Mouse (Mus musculus): ENCODE measurements around the gene Tmem212. TPM values are rescaled to one million over a fixed set of nuclear protein-coding genes. Genes with fewer than 3 reads are reported as not detected.

The Tmem212 gene
- polyA plus RNA-seq, 1 experiment from 2014 or later, result 0.28 TPM

DNA sequence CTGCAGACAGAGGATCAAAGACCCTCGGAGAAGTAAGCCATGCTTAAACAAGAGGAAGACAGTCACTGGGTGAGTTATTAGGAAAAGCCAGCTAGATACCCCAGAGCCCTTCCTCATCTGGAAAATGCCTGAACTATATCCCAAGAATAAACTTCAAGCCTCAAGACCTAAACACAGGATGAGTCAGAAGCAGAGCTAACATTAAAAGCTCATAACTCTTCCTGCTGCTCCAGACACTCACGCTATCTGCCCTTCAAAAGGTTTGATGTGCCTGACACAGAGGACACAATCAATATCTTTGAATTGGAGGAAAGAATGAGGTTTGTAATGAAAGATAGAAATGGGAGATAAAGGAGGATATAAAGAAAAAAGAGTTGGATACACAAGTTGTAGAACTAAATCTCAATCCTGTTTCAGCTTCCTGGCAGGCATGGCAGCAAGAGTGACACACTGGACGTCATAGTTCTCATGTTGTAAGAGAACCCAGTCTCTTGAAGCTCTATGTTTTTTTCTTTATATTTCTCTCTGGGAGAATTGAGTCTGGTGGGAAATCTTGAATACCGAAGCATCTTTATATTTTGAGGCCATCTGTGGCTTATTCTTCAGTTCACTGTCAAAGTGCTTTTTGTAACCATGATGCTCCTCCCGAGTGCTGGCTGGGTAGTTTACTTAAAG, 37.6 kb downstream of the Tmem212 start:
- no peak for ATAC-seq (replicated peaks; ENCODE audit: low FRiP score, low read depth)
- peak overlapping the region; percentile 63 for H3K27ac ChIP-seq
- WGBS, result 46% methylated on average over 5 of the region's 5 CpGs
- H3K4me1 ChIP-seq (replicated peaks; ENCODE audit: insufficient read depth, low read length), result peaks cover 16% of the 10 kb centered on the region; the same call in 1 of the 2 replicates
- H3K27me3 ChIP-seq (ENCODE audit: insufficient read depth, low read length), result no peaks in the 10 kb centered on the region
- no peaks in the 10 kb centered on the region for H3K9me3 ChIP-seq (replicated peaks; ENCODE audit: low read length)
- no peak for DNase-seq (ENCODE audit: low spot score)
- H3K4me2 ChIP-seq (ENCODE audit: low read length), result peak overlapping the region; percentile 44; the same call in 1 of the 2 replicates
- no peaks in the 10 kb centered on the region for H3K36me3 ChIP-seq (ENCODE audit: insufficient read depth, low read length)
- TF ChIP-seq CTCF (IDR thresholded peaks at IDR 0.05; ENCODE audit: low read depth), result no peak
- H3K9ac ChIP-seq (ENCODE audit: low read depth, low read length), result no peak overlapping the region
- no peak overlapping the region for H3K4me3 ChIP-seq (replicated peaks; ENCODE audit: low read depth, low read length)

DNA sequence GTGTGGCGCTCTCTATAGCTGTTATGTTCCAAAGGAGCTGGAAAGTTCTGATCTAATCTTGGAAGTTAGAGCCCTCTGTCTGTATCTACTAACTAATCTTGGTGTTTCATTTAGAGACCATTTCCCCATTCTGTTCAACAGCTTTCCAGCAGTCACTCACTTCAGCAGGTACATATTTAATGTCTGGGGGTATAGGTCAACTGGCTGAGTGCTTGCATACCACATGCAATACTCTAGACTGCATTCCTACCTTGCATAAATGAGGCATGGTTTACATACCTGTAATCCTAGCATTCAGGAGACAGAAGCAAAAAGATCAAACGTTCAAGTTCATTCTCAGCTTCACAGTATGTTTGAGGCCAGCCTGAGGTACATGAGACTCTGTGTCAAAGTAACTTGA, 39.9 kb downstream of the Tmem212 start:
- Histone ChIP-seq H3K9ac (ENCODE audit: low read depth, low read length) (no peak overlapping the region), H3K4me3 (replicated peaks; ENCODE audit: low read depth, low read length) (no peak overlapping the region), H3K27me3 (ENCODE audit: insufficient read depth, low read length) (no peaks in the 10 kb centered on the region), H3K9me3 (replicated peaks; ENCODE audit: low read length) (no peaks in the 10 kb centered on the region), H3K4me1 (replicated peaks; ENCODE audit: insufficient read depth, low read length) (peaks cover 9% of the 10 kb centered on the region; the same call in 1 of the 2 replicates), H3K4me2 (ENCODE audit: low read length) (no peak overlapping the region), H3K27ac (no peak overlapping the region), H3K36me3 (ENCODE audit: insufficient read depth, low read length) (no peaks in the 10 kb centered on the region)
- no peak for DNase-seq (ENCODE audit: low spot score)
- no peak for TF ChIP-seq CTCF (IDR thresholded peaks at IDR 0.05; ENCODE audit: low read depth)
- ATAC-seq (replicated peaks; ENCODE audit: low FRiP score, low read depth), result no peak
- 75% methylated on average over 2 of the region's 2 CpGs for WGBS

DNA sequence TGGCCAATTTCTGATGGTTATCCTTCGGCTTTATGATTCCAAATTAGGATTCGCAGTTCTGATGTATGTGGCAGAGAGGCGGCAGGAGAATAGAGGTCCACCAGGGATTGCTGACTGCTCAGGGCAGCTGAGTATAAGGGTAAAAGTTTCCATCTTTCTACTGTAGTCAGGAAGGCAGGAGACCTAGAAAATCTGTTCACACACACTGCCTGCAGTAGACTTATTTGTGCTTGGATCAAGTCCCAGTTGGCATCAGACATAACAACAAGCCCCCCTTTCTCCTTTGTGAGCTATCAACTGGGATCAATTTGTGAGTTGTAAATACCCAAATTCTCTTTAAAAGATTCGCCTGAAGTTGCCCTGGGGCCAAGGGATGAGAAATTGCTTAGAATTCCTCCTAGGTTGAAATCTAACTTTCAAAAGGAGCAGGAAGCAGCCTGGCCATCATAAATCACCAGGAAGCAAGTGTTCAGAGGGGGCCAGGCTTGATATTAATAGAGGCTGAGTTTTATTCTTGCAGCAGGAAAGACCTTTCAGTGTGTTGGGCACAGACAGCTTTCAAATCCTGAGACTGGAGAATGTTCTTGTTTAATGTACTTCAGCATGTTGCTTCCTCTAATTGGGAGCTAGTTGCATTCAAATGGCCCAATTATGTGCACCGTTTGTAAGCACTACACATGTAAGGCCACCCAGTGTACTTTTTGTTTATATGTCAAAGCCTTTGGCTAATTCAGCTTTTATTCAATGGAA, 41.6 kb downstream of the Tmem212 start:
- Histone ChIP-seq H3K4me3 (replicated peaks; ENCODE audit: low read depth, low read length) (no peak overlapping the region), H3K27me3 (ENCODE audit: insufficient read depth, low read length) (no peaks in the 10 kb centered on the region), H3K4me1 (replicated peaks; ENCODE audit: insufficient read depth, low read length) (peaks cover 7% of the 10 kb centered on the region; the same call in 1 of the 2 replicates), H3K9ac (ENCODE audit: low read depth, low read length) (no peak overlapping the region), H3K4me2 (ENCODE audit: low read length) (no peak overlapping the region), H3K27ac (0 out of 2 replicates have a peak overlapping the region, but pooled peaks have one; percentile 6), H3K36me3 (ENCODE audit: insufficient read depth, low read length) (no peaks in the 10 kb centered on the region), H3K9me3 (replicated peaks; ENCODE audit: low read length) (no peaks in the 10 kb centered on the region)
- ATAC-seq (replicated peaks; ENCODE audit: low FRiP score, low read depth) (no peak), DNase-seq (ENCODE audit: low spot score) (peak; percentile 72)
- no peak for TF ChIP-seq CTCF (IDR thresholded peaks at IDR 0.05; ENCODE audit: low read depth)
- WGBS, result 60% methylated on average over 5 of the region's 5 CpGs

DNA sequence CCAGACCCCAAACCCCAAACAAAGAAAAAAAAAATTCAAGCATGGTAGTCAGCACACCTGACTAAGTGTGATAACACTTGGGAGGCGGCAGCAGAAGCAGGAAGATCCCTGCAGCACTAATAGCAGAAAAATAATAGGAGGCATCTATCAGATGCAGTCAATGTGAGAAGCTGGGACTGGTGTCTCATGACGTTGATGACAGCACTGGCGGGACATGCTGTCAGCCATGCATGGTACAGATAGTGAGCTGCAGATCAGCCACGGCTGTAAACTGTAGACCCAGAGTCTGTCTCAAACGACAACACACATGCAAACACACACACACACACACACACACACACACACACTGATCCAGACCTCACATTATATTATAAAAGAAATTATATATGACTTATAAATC, 52.9 kb downstream of the Tmem212 start:
- no peak for ATAC-seq (replicated peaks; ENCODE audit: low FRiP score, low read depth)

DNA sequence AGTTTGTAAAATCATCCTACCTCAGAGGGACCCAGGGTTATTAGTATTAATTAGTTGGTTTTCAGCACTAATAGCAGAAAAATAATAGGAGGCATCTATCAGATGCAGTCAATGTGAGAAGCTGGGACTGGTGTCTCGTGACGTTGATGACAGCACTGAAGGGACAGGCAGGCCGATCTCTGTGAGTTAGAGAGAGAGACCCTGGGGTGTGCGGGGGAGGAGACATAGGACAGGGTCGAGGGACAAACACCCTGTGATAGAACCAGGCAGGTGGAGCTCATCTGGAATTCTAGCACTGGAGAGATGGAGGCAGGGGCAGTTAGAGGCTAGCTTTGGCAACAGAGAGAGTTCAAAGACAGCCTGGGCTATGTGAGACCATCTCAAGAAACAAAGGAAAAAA, 53.3 kb downstream of the Tmem212 start:
- Histone ChIP-seq H3K4me2 (ENCODE audit: low read length) (no peak overlapping the region), H3K4me1 (replicated peaks; ENCODE audit: insufficient read depth, low read length) (no peaks in the 10 kb centered on the region), H3K4me3 (replicated peaks; ENCODE audit: low read depth, low read length) (no peak overlapping the region), H3K9ac (ENCODE audit: low read depth, low read length) (no peak overlapping the region), H3K27ac (no peak overlapping the region), H3K36me3 (ENCODE audit: insufficient read depth, low read length) (no peaks in the 10 kb centered on the region), H3K9me3 (replicated peaks; ENCODE audit: low read length) (no peaks in the 10 kb centered on the region), H3K27me3 (ENCODE audit: insufficient read depth, low read length) (no peaks in the 10 kb centered on the region)
- WGBS, result 65% methylated on average over 5 of the region's 5 CpGs
- DNase-seq (ENCODE audit: low spot score), result no peak
- TF ChIP-seq CTCF (IDR thresholded peaks at IDR 0.05; ENCODE audit: low read depth), result no peak
- ATAC-seq (replicated peaks; ENCODE audit: low FRiP score, low read depth), result no peak

More for the DNA sequence above, 52.9 kb downstream of the Tmem212 start:
- Histone ChIP-seq H3K4me1 (replicated peaks; ENCODE audit: insufficient read depth, low read length) (no peaks in the 10 kb centered on the region), H3K27ac (no peak overlapping the region), H3K9me3 (replicated peaks; ENCODE audit: low read length) (no peaks in the 10 kb centered on the region), H3K36me3 (ENCODE audit: insufficient read depth, low read length) (no peaks in the 10 kb centered on the region), H3K9ac (ENCODE audit: low read depth, low read length) (no peak overlapping the region), H3K27me3 (ENCODE audit: insufficient read depth, low read length) (no peaks in the 10 kb centered on the region), H3K4me2 (ENCODE audit: low read length) (no peak overlapping the region), H3K4me3 (replicated peaks; ENCODE audit: low read depth, low read length) (no peak overlapping the region)
- no peak for DNase-seq (ENCODE audit: low spot score)
- TF ChIP-seq CTCF (IDR thresholded peaks at IDR 0.05; ENCODE audit: low read depth), result no peak
- 75% methylated on average over 5 of the region's 5 CpGs for WGBS

DNA sequence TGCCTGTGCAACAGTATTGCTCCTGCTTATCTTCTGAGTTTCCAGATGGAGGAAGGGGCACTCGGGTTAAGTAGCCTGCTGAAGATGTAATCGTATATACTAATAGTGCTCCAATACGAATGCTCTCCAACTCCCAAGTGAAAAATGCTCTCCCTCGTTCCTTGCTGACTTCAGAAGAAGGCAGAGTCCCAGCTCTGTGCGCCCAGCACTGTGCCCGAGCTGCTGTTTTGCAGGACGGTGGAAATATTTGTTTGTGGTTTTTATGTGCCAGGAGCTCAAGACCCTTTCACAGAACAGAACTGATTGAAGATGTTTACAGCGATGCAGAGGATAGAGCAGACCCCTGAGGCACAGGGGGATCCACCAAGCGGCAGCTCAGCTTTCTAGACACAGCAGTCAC, 55.9 kb downstream of the Tmem212 start:
- DNase-seq (ENCODE audit: low spot score) (no peak), ATAC-seq (replicated peaks; ENCODE audit: low FRiP score, low read depth) (no peak)
- Histone ChIP-seq H3K4me2 (ENCODE audit: low read length) (no peak overlapping the region), H3K9ac (ENCODE audit: low read depth, low read length) (no peak overlapping the region), H3K27ac (no peak overlapping the region), H3K27me3 (ENCODE audit: insufficient read depth, low read length) (no peaks in the 10 kb centered on the region), H3K4me3 (replicated peaks; ENCODE audit: low read depth, low read length) (no peak overlapping the region), H3K4me1 (replicated peaks; ENCODE audit: insufficient read depth, low read length) (no peaks in the 10 kb centered on the region), H3K36me3 (ENCODE audit: insufficient read depth, low read length) (no peaks in the 10 kb centered on the region), H3K9me3 (replicated peaks; ENCODE audit: low read length) (no peaks in the 10 kb centered on the region)
- no peak for TF ChIP-seq CTCF (IDR thresholded peaks at IDR 0.05; ENCODE audit: low read depth)
- 59% methylated on average over 9 of the region's 9 CpGs for WGBS
